Mouse (Mus musculus) forebrain, postnatal 0 days (tissue): ENCODE measurements around the gene Mocs3. TPM values are rescaled to one million over a fixed set of nuclear protein-coding genes. Genes with fewer than 3 reads are reported as not detected.

ENCODE experiments used
- ATAC-seq: fragments of 200-750 bp; cut with Nextera tagmentation; 2 replicates; pipeline ENCODE4 v1.8.0; 2017; ENCODE audit warnings: mild to moderate bottlenecking, moderate library complexity
- DNase-seq: peaks from one replicate; pipeline ENCODE4 v3.0.0-alpha.2; 2015
- H3K27ac ChIP-seq: fragments of 300-500 bp; sonication (generic); 2 replicates; pipeline ENCODE4 v1.5.1; 2014; ENCODE audit warnings: low read depth, mild to moderate bottlenecking, antibody characterized with exemption, low read length, moderate library complexity, mixed read lengths
- H3K27me3 ChIP-seq: fragments of 300-500 bp; sonication (generic); 2 replicates; pipeline ENCODE4 v1.6.1; 2014; ENCODE audit warnings: mild to moderate bottlenecking, low read length, mixed read lengths; ENCODE audit not compliant: insufficient read depth
- H3K36me3 ChIP-seq: fragments of 300-500 bp; sonication (generic); 2 replicates; pipeline ENCODE4 v1.6.1; 2014; ENCODE audit warnings: mild to moderate bottlenecking, moderate library complexity; ENCODE audit not compliant: insufficient read depth
- H3K4me1 ChIP-seq: fragments of 300-500 bp; sonication (generic); 2 replicates; pipeline ENCODE4 v1.6.1; 2014; ENCODE audit warnings: antibody characterized with exemption; ENCODE audit not compliant: insufficient read depth
- H3K4me2 ChIP-seq: fragments of 300-500 bp; sonication (generic); 2 replicates; pipeline ENCODE4 v1.6.1; 2014; ENCODE audit warnings: low read depth, mild to moderate bottlenecking, moderate library complexity
- H3K4me3 ChIP-seq: fragments of 300-500 bp; sonication (generic); 2 replicates; pipeline ENCODE4 v1.5.1; 2014; ENCODE audit warnings: low read depth, low read length, mixed read lengths
- H3K9ac ChIP-seq: fragments of 300-500 bp; sonication (generic); 2 replicates; pipeline ENCODE4 v1.6.1; 2014; ENCODE audit warnings: mild to moderate bottlenecking
- H3K9me3 ChIP-seq: fragments of 300-500 bp; sonication (generic); 2 replicates; pipeline ENCODE4 v1.6.1; 2016; ENCODE audit warnings: low read length
- CTCF ChIP-seq: sonication (generic); IDR thresholded peaks from 2 replicates; pipeline ENCODE4 v1.5.1; 2016; ENCODE audit warnings: antibody characterized with exemption, control low read depth, low read depth
- WGBS: fragments of 180-500 bp; shearing (Covaris S2); extraction: QIAGEN DNeasy Blood & Tissue Kit; methylation state at CpG from one replicate; pipeline ENCODE4 v1.1.7; 2014; 5-methylcytosine and 5-hydroxymethylcytosine counted together
- polyA plus RNA-seq: library from polyadenylated mRNA; unstranded; fragments of >200 nt; fragmentation: Nextera tagmentation; extraction: Ambion mirVana; gene quantifications from 2 replicates; pipeline ENCODE4 v1.2.1, GENCODE M21; 2015
- total RNA-seq: library from RNA; depleted of rRNA; stranded (reverse); fragments of >200 nt; gene quantifications from 2 replicates; pipeline ENCODE4 v1.2.3, GENCODE M21; 2014

Mocs3 gene
- total and polyA plus RNA-seq, 2 experiments from 2014 or later = 9.9 to 23.1 TPM

- no peak overlapping the region for H3K27ac ChIP-seq
- peaks cover 3% of the 10 kb centered on the region; the same call in 1 of the 2 replicates for H3K4me1 ChIP-seq
- DNase-seq (no peak), ATAC-seq (no peak)
- H3K27me3 ChIP-seq = no peaks in the 10 kb centered on the region
- no peaks in the 10 kb centered on the region for H3K9me3 ChIP-seq
- no peak overlapping the region for H3K9ac ChIP-seq
- TF ChIP-seq CTCF = no peak
- no peak overlapping the region for H3K4me3 ChIP-seq
- 85% methylated on average over 3 of the region's 3 CpGs for WGBS
- peaks cover 2% of the 10 kb centered on the region; the same call in 1 of the 2 replicates for H3K36me3 ChIP-seq
- H3K4me2 ChIP-seq = no peak overlapping the region
Observed at GRCm38 (mm10) chr2:168256506-168256905, 26.1 kb downstream of the Mocs3 start.

- 92% methylated on average over 4 of the region's 4 CpGs for WGBS
- Histone ChIP-seq H3K9me3 (no peaks in the 10 kb centered on the region), H3K27me3 (no peaks in the 10 kb centered on the region), H3K4me1 (peaks cover 3% of the 10 kb centered on the region; the same call in 1 of the 2 replicates), H3K4me2 (no peak overlapping the region), H3K27ac (no peak overlapping the region), H3K4me3 (no peak overlapping the region), H3K9ac (no peak overlapping the region), H3K36me3 (peaks cover 2% of the 10 kb centered on the region; the same call in 1 of the 2 replicates)
- ATAC-seq (no peak), DNase-seq (no peak)
- TF ChIP-seq CTCF = no peak
Observed at GRCm38 (mm10) chr2:168257188-168257587, 26.8 kb downstream of the Mocs3 start.

- H3K36me3 ChIP-seq = peaks cover 2% of the 10 kb centered on the region; the same call in 1 of the 2 replicates
- no peak for TF ChIP-seq CTCF
- H3K27me3 ChIP-seq = no peaks in the 10 kb centered on the region
- H3K9ac ChIP-seq = no peak overlapping the region
- no peak overlapping the region for H3K4me2 ChIP-seq
- peaks cover under 1% of the 10 kb centered on the region; the same call in 1 of the 2 replicates for H3K4me1 ChIP-seq
- no peak for ATAC-seq
- 86% methylated on average over 8 of the region's 8 CpGs for whole genome bisulfite sequencing
- H3K9me3 ChIP-seq = no peaks in the 10 kb centered on the region
- H3K27ac ChIP-seq = no peak overlapping the region
- H3K4me3 ChIP-seq = no peak overlapping the region
- no peak for DNase-seq
Observed at GRCm38 (mm10) chr2:168259046-168259445, 28.6 kb downstream of the Mocs3 start.

GRCm38 (mm10) chr2:168260124-168260523 lies 29.7 kb downstream of the Mocs3 start:
- 88% methylated on average over 3 of the region's 3 CpGs for WGBS
- Histone ChIP-seq H3K9ac (no peak overlapping the region), H3K4me3 (no peak overlapping the region), H3K4me2 (no peak overlapping the region), H3K36me3 (peaks cover 2% of the 10 kb centered on the region; the same call in 1 of the 2 replicates), H3K27me3 (no peaks in the 10 kb centered on the region), H3K9me3 (no peaks in the 10 kb centered on the region), H3K4me1 (no peaks in the 10 kb centered on the region), H3K27ac (no peak overlapping the region)
- TF ChIP-seq CTCF = no peak
- ATAC-seq (no peak), DNase-seq (no peak)

GRCm38 (mm10) chr2:168260900-168261299 lies 30.5 kb downstream of the Mocs3 start:
- no peaks in the 10 kb centered on the region for H3K9me3 ChIP-seq
- no peaks in the 10 kb centered on the region for H3K27me3 ChIP-seq
- no peaks in the 10 kb centered on the region for H3K4me1 ChIP-seq
- ATAC-seq (no peak), DNase-seq (no peak)
- no peak overlapping the region for H3K4me2 ChIP-seq
- no peak overlapping the region for H3K9ac ChIP-seq
- WGBS = 89% methylated on average over 10 of the region's 10 CpGs
- H3K36me3 ChIP-seq = peaks cover 2% of the 10 kb centered on the region; the same call in 1 of the 2 replicates
- no peak overlapping the region for H3K4me3 ChIP-seq
- no peak overlapping the region for H3K27ac ChIP-seq
- no peak for TF ChIP-seq CTCF

GRCm38 (mm10) chr2:168268033-168268432 lies 37.6 kb downstream of the Mocs3 start:
- DNase-seq (no peak), ATAC-seq (no peak)
- 47% methylated on average over 7 of the region's 7 CpGs for WGBS
- no peak overlapping the region for H3K9ac ChIP-seq
- no peak overlapping the region for H3K4me2 ChIP-seq
- H3K9me3 ChIP-seq = no peaks in the 10 kb centered on the region
- H3K4me3 ChIP-seq = no peak overlapping the region
- H3K27me3 ChIP-seq = no peaks in the 10 kb centered on the region
- H3K4me1 ChIP-seq = no peaks in the 10 kb centered on the region
- H3K27ac ChIP-seq = no peak overlapping the region
- TF ChIP-seq CTCF = peak; percentile 54
- H3K36me3 ChIP-seq = 0 out of 2 replicates have a peak, but pooled peaks cover 2% of the 10 kb centered on the region

- ATAC-seq (no peak), DNase-seq (no peak)
- Histone ChIP-seq H3K4me3 (no peak overlapping the region), H3K27ac (no peak overlapping the region), H3K4me1 (peaks cover 7% of the 10 kb centered on the region; the same call in 1 of the 2 replicates), H3K9ac (no peak overlapping the region), H3K36me3 (no peaks in the 10 kb centered on the region), H3K27me3 (no peaks in the 10 kb centered on the region), H3K9me3 (no peaks in the 10 kb centered on the region), H3K4me2 (no peak overlapping the region)
- 55% methylated on average over 9 of the region's 9 CpGs for WGBS
- TF ChIP-seq CTCF = no peak
Observed at GRCm38 (mm10) chr2:168273387-168273786, 43.0 kb downstream of the Mocs3 start.
